Mouse (Mus musculus) lung, postnatal 10 days (tissue): ENCODE measurements around the gene Nrxn2.

Source experiments
- DNase-seq: peaks from one replicate; pipeline ENCODE4 v3.0.0; 2021

The Nrxn2 gene

GRCm38 (mm10) chr19:6522289-6522688 is 103.8 kb downstream of the Nrxn2 start:
- DNase-seq = no peak

GRCm38 (mm10) chr19:6525023-6525422 is 106.5 kb downstream of the Nrxn2 start:
- DNase-seq = no peak

GRCm38 (mm10) chr19:6526010-6526409 is 107.5 kb downstream of the Nrxn2 start:
- DNase-seq = no peak

GRCm38 (mm10) chr19:6527439-6527838 is 108.9 kb downstream of the Nrxn2 start:
- DNase-seq = no peak

GRCm38 (mm10) chr19:6527839-6528531 is 109.5 kb downstream of the Nrxn2 start:
- DNase-seq = no peak

- DNase-seq = peak; percentile 47
These were observed 110.9 kb downstream of the Nrxn2 start for GRCm38 (mm10) chr19:6529265-6529985.

GRCm38 (mm10) chr19:6530359-6530758 is 111.8 kb downstream of the Nrxn2 start:
- DNase-seq = no peak

GRCm38 (mm10) chr19:6531011-6531631 is 112.6 kb downstream of the Nrxn2 start:
- peak; percentile 51 for DNase-seq

GRCm38 (mm10) chr19:6531832-6532471 is 113.4 kb downstream of the Nrxn2 start:
- peak; percentile 42 for DNase-seq

- DNase-seq = no peak
These were observed 114.1 kb downstream of the Nrxn2 start for GRCm38 (mm10) chr19:6532656-6533055.

GRCm38 (mm10) chr19:6533290-6534117 is 115.0 kb downstream of the Nrxn2 start:
- DNase-seq = no peak

- no peak for DNase-seq
These were observed 115.5 kb downstream of the Nrxn2 start for GRCm38 (mm10) chr19:6534118-6534415.

GRCm38 (mm10) chr19:6536201-6536600 is 117.7 kb downstream of the Nrxn2 start:
- no peak for DNase-seq

GRCm38 (mm10) chr19:6536696-6537095 is 118.2 kb downstream of the Nrxn2 start:
- DNase-seq = no peak

GRCm38 (mm10) chr19:6537526-6537925 is 119.0 kb downstream of the Nrxn2 start:
- no peak for DNase-seq

- DNase-seq = no peak
These were observed 120.0 kb downstream of the Nrxn2 start for GRCm38 (mm10) chr19:6538546-6538945.

GRCm38 (mm10) chr19:6539592-6539991 is 121.1 kb downstream of the Nrxn2 start:
- no peak for DNase-seq

- no peak for DNase-seq
These were observed 121.7 kb downstream of the Nrxn2 start for GRCm38 (mm10) chr19:6540191-6540590.

GRCm38 (mm10) chr19:6541521-6541920 is 123.0 kb downstream of the Nrxn2 start:
- DNase-seq = no peak

GRCm38 (mm10) chr19:6542367-6543034 is 124.0 kb downstream of the Nrxn2 start, which contains the start of gene Slc22a12:
TSS of gene Slc22a12 (minus strand) at chr19:6543032.
- no peak for DNase-seq

GRCm38 (mm10) chr19:6543035-6543383 is 124.5 kb downstream of the Nrxn2 start:
- no peak for DNase-seq

- no peak for DNase-seq
These were observed 125.0 kb downstream of the Nrxn2 start for GRCm38 (mm10) chr19:6543518-6543917.
